Mouse (Mus musculus): Measurements from ENCODE around the gene Asxl1. TPM values are rescaled to one million over a fixed set of nuclear protein-coding genes. Genes with fewer than 3 reads are reported as not detected.
A peak's percentile ranks its signal among the peaks of the same experiment; 100 is the strongest.

Asxl1 gene
- polyA plus RNA-seq, 1 experiment from 2014 or later = 12.2 TPM

- peak overlapping the region; percentile 43 for H3K27ac ChIP-seq
- H3K4me3 ChIP-seq = no peak overlapping the region
- no peaks in the 10 kb centered on the region for H3K27me3 ChIP-seq (replicated peaks)
- ATAC-seq = no peak
- WGBS (ENCODE audit: insufficient replicate concordance) = 68% methylated on average over 9 of the region's 9 CpGs
- peaks cover 71% of the 10 kb centered on the region for H3K36me3 ChIP-seq
- 0 out of 2 replicates have a peak overlapping the region, but pooled peaks have one; percentile 9 for H3K4me2 ChIP-seq
- no peak overlapping the region for H3K9ac ChIP-seq
- peaks cover 91% of the 10 kb centered on the region for H3K4me1 ChIP-seq
- H3K9me3 ChIP-seq (replicated peaks) = no peaks in the 10 kb centered on the region
These were observed 89.5 kb downstream of the Asxl1 start for GRCm38 (mm10) chr2:153434880-153435831.

- peak overlapping the region; percentile 7; the same call in 1 of the 2 replicates for H3K4me2 ChIP-seq
- H3K27ac ChIP-seq = peak overlapping the region; percentile 43
- H3K9me3 ChIP-seq (replicated peaks) = no peaks in the 10 kb centered on the region
- ATAC-seq = peak; percentile 16; the same call in 1 of the 2 replicates
- no peak overlapping the region for H3K4me3 ChIP-seq
- no peak overlapping the region for H3K9ac ChIP-seq
- WGBS (ENCODE audit: insufficient replicate concordance) = 52% methylated on average over 6 of the region's 6 CpGs
- no peaks in the 10 kb centered on the region for H3K27me3 ChIP-seq (replicated peaks)
- H3K36me3 ChIP-seq = peaks cover 55% of the 10 kb centered on the region
- H3K4me1 ChIP-seq = peaks cover 93% of the 10 kb centered on the region
These were observed 91.1 kb downstream of the Asxl1 start for GRCm38 (mm10) chr2:153436641-153437305.

GRCm38 (mm10) chr2:153437306-153437659 lies 91.7 kb downstream of the Asxl1 start:
- Histone ChIP-seq H3K36me3 (peaks cover 51% of the 10 kb centered on the region), H3K4me1 (peaks cover 93% of the 10 kb centered on the region), H3K27ac (peak overlapping the region; percentile 43), H3K9me3 (replicated peaks) (no peaks in the 10 kb centered on the region), H3K27me3 (replicated peaks) (no peaks in the 10 kb centered on the region), H3K9ac (no peak overlapping the region), H3K4me2 (peak overlapping the region; percentile 1; the same call in 1 of the 2 replicates), H3K4me3 (no peak overlapping the region)
- ATAC-seq = no peak
- WGBS (ENCODE audit: insufficient replicate concordance) = 43% methylated on average over 2 of the region's 2 CpGs

DNA sequence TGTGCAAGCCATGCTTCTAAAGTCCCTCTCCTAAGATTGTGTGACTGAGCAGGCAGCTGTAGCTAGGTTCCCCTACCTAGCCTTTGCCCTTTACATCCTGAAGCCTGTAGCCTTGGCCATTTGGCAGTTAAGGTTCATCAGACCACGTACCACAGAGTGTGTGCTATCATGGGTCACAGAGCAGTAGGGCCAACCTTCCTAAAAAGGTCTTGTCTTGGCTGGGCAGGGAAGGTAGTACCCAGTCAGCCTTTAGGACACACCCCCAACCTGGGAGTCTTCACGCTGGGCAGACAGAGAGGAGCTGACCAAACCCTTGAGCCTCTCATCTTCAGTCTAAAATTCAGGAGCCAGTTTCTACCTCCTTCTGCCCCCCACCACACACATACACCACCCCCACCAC lies 95.1 kb downstream of the Asxl1 start:
- 48% methylated on average over 2 of the region's 2 CpGs for WGBS (ENCODE audit: insufficient replicate concordance)
- 0 out of 2 replicates have a peak overlapping the region, but pooled peaks have one; percentile 1 for H3K4me2 ChIP-seq
- H3K4me1 ChIP-seq = peaks cover 95% of the 10 kb centered on the region
- ATAC-seq = no peak
- peaks cover 23% of the 10 kb centered on the region for H3K27me3 ChIP-seq (replicated peaks)
- H3K36me3 ChIP-seq = peaks cover 18% of the 10 kb centered on the region
- no peak overlapping the region for H3K4me3 ChIP-seq
- H3K9me3 ChIP-seq (replicated peaks) = no peaks in the 10 kb centered on the region
- H3K27ac ChIP-seq = no peak overlapping the region
- peak overlapping the region; percentile 43; the same call in 1 of the 2 replicates for H3K9ac ChIP-seq

DNA sequence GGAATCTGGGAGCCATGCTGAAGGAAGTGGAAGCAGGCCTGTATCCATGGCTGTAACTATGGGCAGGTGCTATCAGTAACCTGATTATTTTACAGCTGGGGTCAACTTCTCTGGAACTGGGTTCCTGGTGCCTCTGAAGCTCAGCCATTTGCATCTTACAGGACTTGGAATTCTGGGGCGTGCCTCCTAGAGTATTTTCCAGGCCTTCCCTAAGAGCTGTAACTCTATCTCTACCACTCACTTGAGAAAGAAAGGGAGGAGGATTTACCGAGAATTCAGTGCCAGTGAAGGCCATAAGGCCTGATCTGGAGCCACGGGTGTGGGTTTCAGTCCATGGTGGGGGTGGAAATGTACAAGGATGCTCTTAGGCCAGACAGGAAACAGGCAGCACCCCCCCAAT lies 95.6 kb downstream of the Asxl1 start:
- peaks cover 25% of the 10 kb centered on the region for H3K27me3 ChIP-seq (replicated peaks)
- no peak overlapping the region for H3K4me3 ChIP-seq
- 0 out of 2 replicates have a peak overlapping the region, but pooled peaks have one; percentile 1 for H3K4me2 ChIP-seq
- no peaks in the 10 kb centered on the region for H3K9me3 ChIP-seq (replicated peaks)
- no peak overlapping the region for H3K9ac ChIP-seq
- H3K36me3 ChIP-seq = peaks cover 13% of the 10 kb centered on the region
- H3K4me1 ChIP-seq = peaks cover 95% of the 10 kb centered on the region
- WGBS (ENCODE audit: insufficient replicate concordance) = 70% methylated on average over 3 of the region's 3 CpGs
- H3K27ac ChIP-seq = no peak overlapping the region
- no peak for ATAC-seq

DNA sequence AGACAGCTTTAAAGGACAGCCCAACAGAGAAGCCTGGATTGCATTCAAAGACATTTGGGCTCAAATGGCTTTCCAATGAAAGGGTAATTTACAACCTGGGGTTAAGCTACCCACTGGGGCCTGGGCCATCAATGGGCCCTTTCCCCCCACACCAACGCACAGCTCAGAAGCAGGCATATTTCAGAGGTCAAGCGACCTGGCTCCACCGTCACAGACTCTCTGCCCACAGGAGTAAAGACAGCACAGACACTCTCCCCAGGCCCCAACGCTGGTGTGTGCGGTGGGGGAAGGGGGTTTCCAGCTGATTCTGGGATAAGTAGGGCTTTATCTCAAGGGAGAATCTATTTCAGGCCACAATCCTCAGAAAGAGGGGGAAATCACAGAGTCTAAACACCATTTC lies 97.1 kb downstream of the Asxl1 start:
- 0 out of 2 replicates have a peak overlapping the region, but pooled peaks have one; percentile 31 for H3K27ac ChIP-seq
- 47% methylated on average over 5 of the region's 5 CpGs for whole genome bisulfite sequencing (ENCODE audit: insufficient replicate concordance)
- H3K36me3 ChIP-seq = peaks cover 4% of the 10 kb centered on the region; the same call in 1 of the 2 replicates
- H3K4me1 ChIP-seq = peaks cover 90% of the 10 kb centered on the region
- H3K9me3 ChIP-seq (replicated peaks) = no peaks in the 10 kb centered on the region
- H3K4me3 ChIP-seq = peak overlapping the region; percentile 77
- no peak for ATAC-seq
- peak overlapping the region; percentile 99 for H3K4me2 ChIP-seq
- H3K27me3 ChIP-seq (replicated peaks) = peaks cover 25% of the 10 kb centered on the region
- peak overlapping the region; percentile 79 for H3K9ac ChIP-seq

DNA sequence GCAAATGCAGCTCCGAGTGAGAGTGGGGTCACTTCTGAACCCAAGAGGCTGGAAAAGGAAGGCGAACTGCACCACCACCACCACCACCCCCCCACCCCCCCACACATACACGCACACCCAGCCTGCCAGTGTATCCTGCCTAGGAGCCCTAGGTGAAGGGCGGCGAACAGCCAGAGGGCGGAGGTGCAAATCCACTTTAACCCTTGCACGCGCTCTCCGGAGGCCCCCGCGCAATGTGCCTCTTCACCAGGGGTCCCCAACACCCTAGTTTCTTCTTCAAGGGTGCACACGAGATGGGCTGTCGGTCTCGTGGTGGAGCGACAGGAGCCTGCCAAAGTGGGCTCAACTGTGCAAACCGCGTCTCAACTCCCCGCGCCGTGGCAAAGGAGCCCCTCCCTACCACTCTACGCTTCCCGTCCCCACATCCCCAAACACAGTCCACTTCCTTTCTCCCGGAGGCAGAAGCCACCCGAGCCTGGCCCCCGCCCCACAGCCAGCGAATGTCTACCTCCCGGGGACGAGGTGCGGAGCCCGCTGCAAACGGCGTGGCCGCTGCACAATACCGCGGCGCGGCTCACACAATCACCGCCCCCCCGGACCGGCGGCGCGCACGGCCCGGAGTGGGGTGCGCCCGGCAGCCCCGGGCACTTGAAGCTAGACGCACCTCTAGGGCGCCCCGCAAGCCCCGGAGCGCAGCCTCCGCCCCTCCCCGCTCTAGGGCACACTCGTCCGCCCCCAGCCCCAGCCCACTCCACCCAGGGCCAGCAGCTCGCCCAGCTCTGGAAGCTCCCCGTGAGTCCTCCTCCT lies 98.0 kb downstream of the Asxl1 start:
- peak overlapping the region; percentile 81 for H3K27ac ChIP-seq
- peak overlapping the region; percentile 99 for H3K4me2 ChIP-seq
- H3K9ac ChIP-seq = peak overlapping the region; percentile 79
- ATAC-seq = peak; percentile 40
- peaks cover 81% of the 10 kb centered on the region for H3K4me1 ChIP-seq
- peaks cover 25% of the 10 kb centered on the region for H3K27me3 ChIP-seq (replicated peaks)
- 2% methylated on average over 58 of the region's 59 CpGs for WGBS (ENCODE audit: insufficient replicate concordance)
- H3K4me3 ChIP-seq = peak overlapping the region; percentile 77
- no peaks in the 10 kb centered on the region for H3K9me3 ChIP-seq (replicated peaks)
- H3K36me3 ChIP-seq = no peaks in the 10 kb centered on the region; the same call in 1 of the 2 replicates

GRCm38 (mm10) chr2:153444254-153445136 lies 98.9 kb downstream of the Asxl1 start:
- Histone ChIP-seq H3K4me3 (peak overlapping the region; percentile 77), H3K9me3 (replicated peaks) (no peaks in the 10 kb centered on the region), H3K4me2 (peak overlapping the region; percentile 99), H3K27me3 (replicated peaks) (peaks cover 25% of the 10 kb centered on the region), H3K4me1 (peaks cover 74% of the 10 kb centered on the region), H3K36me3 (no peaks in the 10 kb centered on the region; the same call in 1 of the 2 replicates), H3K27ac (peak overlapping the region; percentile 81), H3K9ac (peak overlapping the region; percentile 79)
- ATAC-seq = peak; percentile 73
- 0% methylated on average over 42 of the region's 64 CpGs for WGBS (ENCODE audit: insufficient replicate concordance)

DNA sequence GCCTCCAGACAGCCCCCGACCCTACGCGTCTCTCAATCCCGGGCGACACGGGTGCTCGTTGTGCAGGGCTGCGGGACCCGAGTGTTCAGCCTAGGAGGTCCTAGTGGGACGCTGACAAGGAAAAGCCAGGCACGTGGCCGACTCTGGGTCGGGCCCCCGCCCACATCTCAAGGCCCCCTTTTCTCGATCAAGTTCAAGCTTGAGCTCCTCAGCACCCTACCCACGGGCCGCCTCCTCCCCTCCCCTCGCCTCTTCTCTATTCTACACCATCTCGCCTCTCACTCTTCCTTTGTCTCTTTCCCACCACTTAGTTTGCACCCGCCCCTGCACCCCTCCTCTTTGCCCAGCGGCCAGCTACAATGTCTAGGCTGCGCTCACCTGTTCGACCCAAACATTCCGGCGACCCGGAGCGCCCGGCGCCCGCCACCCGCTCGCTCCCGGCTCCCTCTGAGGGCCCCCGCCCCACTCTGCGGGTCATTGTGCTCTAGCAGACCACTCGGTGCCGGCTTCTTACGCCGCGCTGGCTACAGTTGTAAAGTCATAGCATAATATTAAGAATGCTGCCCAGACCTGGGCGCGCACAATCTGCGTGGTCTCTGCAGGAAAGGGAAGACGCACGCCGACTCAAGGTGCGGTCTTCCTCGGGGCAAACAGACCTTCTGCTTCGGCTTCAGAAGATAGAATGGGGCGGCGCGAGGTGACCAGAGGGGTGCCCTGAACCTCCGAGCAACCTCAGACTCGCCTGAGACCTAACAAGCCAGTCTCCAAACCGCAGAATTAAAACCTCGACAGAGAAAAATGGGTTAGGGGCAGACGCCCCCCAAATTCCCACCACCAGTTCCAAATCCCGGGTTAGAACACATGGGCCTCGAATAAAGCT lies 99.7 kb downstream of the Asxl1 start:
- under 1% methylated on average over 59 of the region's 59 CpGs for WGBS (ENCODE audit: insufficient replicate concordance)
- peak; percentile 48 for ATAC-seq
- peak overlapping the region; percentile 81 for H3K27ac ChIP-seq

GRCm38 (mm10) chr2:153446017-153446408 lies 100.4 kb downstream of the Asxl1 start:
- peaks cover 25% of the 10 kb centered on the region for H3K27me3 ChIP-seq (replicated peaks)
- H3K9me3 ChIP-seq (replicated peaks) = no peaks in the 10 kb centered on the region
- H3K9ac ChIP-seq = peak overlapping the region; percentile 79
- 3% methylated on average over 8 of the region's 8 CpGs for WGBS (ENCODE audit: insufficient replicate concordance)
- H3K4me1 ChIP-seq = peaks cover 62% of the 10 kb centered on the region
- H3K4me2 ChIP-seq = peak overlapping the region; percentile 99
- no peaks in the 10 kb centered on the region; the same call in 1 of the 2 replicates for H3K36me3 ChIP-seq
- no peak for ATAC-seq
- peak overlapping the region; percentile 77 for H3K4me3 ChIP-seq
- peak overlapping the region; percentile 81; the same call in 1 of the 2 replicates for H3K27ac ChIP-seq

More for the DNA sequence above, 99.7 kb downstream of the Asxl1 start:
- H3K9me3 ChIP-seq (replicated peaks) = no peaks in the 10 kb centered on the region
- no peaks in the 10 kb centered on the region; the same call in 1 of the 2 replicates for H3K36me3 ChIP-seq
- peak overlapping the region; percentile 99 for H3K4me2 ChIP-seq
- peaks cover 25% of the 10 kb centered on the region for H3K27me3 ChIP-seq (replicated peaks)
- H3K9ac ChIP-seq = peak overlapping the region; percentile 79
- peaks cover 69% of the 10 kb centered on the region for H3K4me1 ChIP-seq
- H3K4me3 ChIP-seq = peak overlapping the region; percentile 77
